Mouse (Mus musculus) kidney, adult 2 months (tissue): Measurements from ENCODE around the gene Nsun7. TPM values are rescaled to one million over a fixed set of nuclear protein-coding genes. Genes with fewer than 3 reads are reported as not detected.
A peak's percentile ranks its signal among the peaks of the same experiment; 100 is the strongest.

Source experiments
- DNase-seq: peaks from one replicate; pipeline ENCODE4 v3.0.0; 2021
- H3K27ac ChIP-seq: fragments of 200-500 bp; 2 replicates; pipeline ENCODE4 v1.5.1; 2012; ENCODE audit warnings: low read depth, low read length, control low read depth, inconsistent platforms; ENCODE audit not compliant: insufficient read depth
- H3K27me3 ChIP-seq: fragments of 200-500 bp; replicated peaks from 2 replicates; pipeline ENCODE4 v1.6.1; 2012; ENCODE audit warnings: mild to moderate bottlenecking, moderate library complexity, low read length, inconsistent platforms; ENCODE audit not compliant: control insufficient read depth, insufficient read depth
- H3K36me3 ChIP-seq: fragments of 200-500 bp; 2 replicates; pipeline ENCODE4 v1.6.1; 2012; ENCODE audit warnings: mild to moderate bottlenecking, moderate library complexity, low read length, inconsistent platforms; ENCODE audit not compliant: control insufficient read depth, insufficient read depth
- H3K4me1 ChIP-seq: fragments of 200-500 bp; 2 replicates; pipeline ENCODE4 v1.6.1; 2011; ENCODE audit warnings: low read length; ENCODE audit not compliant: control insufficient read depth, insufficient read depth
- H3K4me3 ChIP-seq: fragments of 200-500 bp; 2 replicates; pipeline ENCODE4 v1.5.1; 2011; ENCODE audit warnings: mild to moderate bottlenecking, low read depth, low read length, control low read depth; ENCODE audit not compliant: insufficient read depth
- CTCF ChIP-seq: fragments of 200-500 bp; conservative IDR thresholded peaks from 2 replicates; pipeline ENCODE4 v1.5.1; 2011; ENCODE audit warnings: low read depth, mild to moderate bottlenecking, control low read depth, low read length, moderate library complexity, mixed read lengths; ENCODE audit not compliant: insufficient read depth, insufficient read length
- POLR2A ChIP-seq: fragments of 200-500 bp; IDR thresholded peaks from one replicate; pipeline ENCODE4 v1.6.1; 2011; ENCODE audit warnings: low read depth, low read length, control low read depth
- WGBS: fragments of 180-500 bp; shearing (Covaris S2); methylation state at CpG from one replicate; pipeline ENCODE4 v1.1.7; 2018; 5-methylcytosine and 5-hydroxymethylcytosine counted together
- polyA plus RNA-seq: library from polyadenylated mRNA; depleted of rRNA; stranded (reverse); fragments of >200 nt; gene quantifications from 2 replicates; pipeline ENCODE4 v1.2.3, GENCODE M21; 2012

The Nsun7 gene
- polyA plus RNA-seq, 1 experiment, result 0.36 TPM

DNA sequence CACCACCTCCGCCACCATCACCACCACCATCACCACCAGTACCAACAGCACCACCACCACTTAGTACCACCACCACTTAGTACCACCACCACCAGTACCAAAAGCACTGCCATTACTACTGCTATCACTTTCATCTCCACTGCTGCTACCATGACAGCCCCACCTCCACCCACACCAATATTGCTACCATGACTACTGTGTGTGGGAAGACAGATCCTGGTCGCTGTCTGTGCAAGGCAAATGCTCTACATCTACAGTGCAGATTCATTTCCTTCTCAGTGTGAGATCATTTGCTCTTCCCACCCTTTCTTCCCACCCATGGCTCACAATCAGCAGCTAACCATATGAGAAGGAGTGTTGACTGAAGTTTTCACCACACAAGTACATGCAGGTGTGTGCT lies 43.2 kb downstream of the Nsun7 start:
- WGBS, result 95% methylated on average over 2 of the region's 2 CpGs
- Histone ChIP-seq H3K36me3 (no peaks in the 10 kb centered on the region; the same call in none of the 2 replicates), H3K27ac (no peak overlapping the region), H3K4me1 (no peaks in the 10 kb centered on the region), H3K27me3 (no peaks in the 10 kb centered on the region), H3K4me3 (no peak overlapping the region)
- TF ChIP-seq CTCF (no peak), POLR2A (no peak)
- DNase-seq, result no peak

DNA sequence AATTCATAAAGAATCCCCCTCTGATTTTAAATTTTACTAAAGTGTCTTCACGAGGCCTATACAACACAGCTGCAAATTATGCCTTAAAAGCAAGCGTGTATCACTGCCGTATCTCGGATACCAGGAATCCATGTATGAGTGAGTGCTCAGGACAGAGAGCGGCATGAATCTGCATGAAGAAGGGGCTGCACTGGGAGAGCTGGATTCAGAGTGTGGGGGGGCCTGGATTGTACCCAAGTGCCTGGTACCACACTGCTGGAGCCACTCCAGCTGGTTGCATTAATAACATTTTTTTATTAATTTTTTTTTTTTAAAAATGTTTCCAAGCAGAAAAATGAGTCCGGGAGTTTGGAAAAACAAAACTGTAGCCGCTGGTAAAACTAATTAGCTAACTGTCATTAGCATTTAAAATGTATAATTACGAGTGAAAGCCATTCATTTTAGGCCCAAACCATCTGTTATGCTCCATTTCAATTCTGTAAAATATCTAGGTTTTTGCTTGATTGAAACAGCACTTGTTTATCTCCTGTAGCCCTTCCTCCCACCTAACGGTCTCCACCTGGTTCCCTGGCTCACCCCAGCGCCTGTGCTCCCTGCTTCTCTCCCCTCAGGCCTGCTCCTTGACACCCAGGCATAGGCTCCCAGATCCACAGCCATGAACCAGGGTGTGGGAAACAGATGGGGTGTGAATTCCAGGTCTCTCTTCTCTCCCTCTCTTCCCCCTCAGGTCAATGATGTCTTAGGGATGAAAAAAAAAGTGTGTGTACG lies 44.8 kb downstream of the Nsun7 start:
- H3K27ac ChIP-seq, result no peak overlapping the region
- DNase-seq, result no peak
- no peaks in the 10 kb centered on the region for H3K4me1 ChIP-seq
- TF ChIP-seq POLR2A (no peak), CTCF (no peak)
- H3K36me3 ChIP-seq, result no peaks in the 10 kb centered on the region; the same call in none of the 2 replicates
- no peak overlapping the region for H3K4me3 ChIP-seq
- WGBS, result 87% methylated on average over 11 of the region's 11 CpGs
- H3K27me3 ChIP-seq, result no peaks in the 10 kb centered on the region

DNA sequence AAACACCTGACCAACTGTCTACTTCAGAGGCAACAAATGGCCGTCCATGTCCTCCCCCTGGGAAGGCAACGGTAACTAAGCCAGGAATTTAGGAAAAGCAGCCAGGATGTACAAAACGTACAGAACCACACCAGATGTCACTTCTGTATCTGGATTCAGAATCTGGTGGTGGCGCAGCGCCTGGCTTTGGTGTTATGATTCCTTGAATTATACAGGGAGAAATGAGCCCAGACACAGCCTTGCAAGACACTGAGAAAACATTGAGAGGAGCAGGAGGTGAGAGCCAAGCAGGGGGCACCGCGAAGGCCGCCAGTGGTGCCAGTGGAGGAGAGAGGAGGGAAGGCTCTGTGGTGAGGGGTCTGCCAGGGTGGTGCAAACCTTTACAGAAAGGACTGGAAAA lies 45.8 kb downstream of the Nsun7 start:
- Histone ChIP-seq H3K4me3 (no peak overlapping the region), H3K4me1 (no peaks in the 10 kb centered on the region), H3K36me3 (no peaks in the 10 kb centered on the region; the same call in none of the 2 replicates), H3K27ac (no peak overlapping the region), H3K27me3 (no peaks in the 10 kb centered on the region)
- no peak for DNase-seq
- TF ChIP-seq POLR2A (no peak), CTCF (no peak)
- 81% methylated on average over 8 of the region's 8 CpGs for WGBS

DNA sequence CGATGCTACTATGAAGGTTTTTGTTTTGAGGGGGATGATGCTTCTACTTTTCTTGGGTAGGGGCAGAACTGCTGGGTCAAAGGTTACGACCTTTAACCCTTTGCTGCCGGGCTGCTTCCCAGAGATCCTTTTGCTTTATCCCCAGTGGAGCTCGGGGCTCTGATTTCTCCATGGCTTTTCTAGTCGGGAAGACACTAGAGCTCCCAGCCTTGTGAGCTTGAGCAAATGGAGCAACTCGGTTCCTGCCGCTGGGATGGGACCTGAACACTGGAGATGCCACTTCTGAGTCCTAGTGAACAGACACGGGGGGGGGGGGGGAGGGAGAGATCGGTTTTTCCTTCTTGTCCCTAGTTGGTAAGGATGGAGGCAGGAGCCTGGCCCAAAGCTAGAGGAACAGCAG lies 50.6 kb downstream of the Nsun7 start:
- Histone ChIP-seq H3K36me3 (peaks cover 2% of the 10 kb centered on the region), H3K27ac (no peak overlapping the region), H3K4me3 (no peak overlapping the region), H3K4me1 (no peaks in the 10 kb centered on the region), H3K27me3 (no peaks in the 10 kb centered on the region)
- DNase-seq, result no peak
- 69% methylated on average over 9 of the region's 9 CpGs for WGBS
- TF ChIP-seq POLR2A, result no peak

DNA sequence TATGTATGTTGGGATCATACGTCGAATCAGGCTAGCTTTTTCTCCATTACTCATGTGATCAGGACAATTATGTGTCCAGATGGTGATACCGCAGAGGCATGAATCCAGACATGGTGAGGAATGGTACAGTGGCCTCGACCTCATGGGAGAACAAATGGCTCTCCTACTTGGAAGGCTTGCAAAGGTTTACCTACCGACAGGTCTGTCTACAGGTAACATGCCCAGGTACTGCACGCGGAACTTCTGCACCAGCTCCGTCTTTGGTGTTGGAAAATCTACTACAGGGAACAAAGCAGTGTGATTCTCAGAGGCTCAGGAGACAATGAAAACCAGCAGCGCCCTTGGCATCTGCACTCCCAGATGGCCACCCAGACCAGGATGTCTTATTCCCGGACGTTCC lies 51.1 kb downstream of the Nsun7 start:
- Histone ChIP-seq H3K36me3 (peaks cover 2% of the 10 kb centered on the region), H3K4me3 (no peak overlapping the region), H3K27me3 (no peaks in the 10 kb centered on the region), H3K27ac (no peak overlapping the region), H3K4me1 (no peaks in the 10 kb centered on the region)
- no peak for DNase-seq
- no peak for TF ChIP-seq POLR2A
- no peak for TF ChIP-seq CTCF
- 95% methylated on average over 11 of the region's 11 CpGs for WGBS

DNA sequence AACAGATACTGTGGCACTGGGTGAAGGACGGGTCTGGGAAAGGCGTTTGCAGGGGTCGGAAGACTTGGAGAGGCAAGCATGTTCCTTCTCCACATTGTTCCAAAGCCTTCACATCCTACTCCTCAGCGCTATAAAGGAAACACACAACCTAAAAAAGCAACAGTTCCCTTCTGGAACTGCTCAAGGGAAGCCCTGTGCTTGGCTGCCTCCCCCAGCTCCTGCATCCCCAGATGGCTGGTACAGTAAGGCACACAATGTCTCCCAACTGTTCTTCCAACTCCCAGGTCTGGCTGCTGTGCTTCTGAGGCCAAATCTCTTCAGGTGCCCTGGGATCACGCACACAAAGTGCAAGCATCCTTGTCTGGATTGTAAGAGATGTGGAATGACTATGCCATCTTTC lies 56.1 kb downstream of the Nsun7 start:
- TF ChIP-seq POLR2A (no peak), CTCF (no peak)
- Histone ChIP-seq H3K27me3 (no peaks in the 10 kb centered on the region), H3K4me1 (no peaks in the 10 kb centered on the region), H3K4me3 (no peak overlapping the region), H3K27ac (no peak overlapping the region), H3K36me3 (peaks cover 2% of the 10 kb centered on the region; the same call in 1 of the 2 replicates)
- WGBS, result 91% methylated on average over 5 of the region's 5 CpGs
- no peak for DNase-seq

DNA sequence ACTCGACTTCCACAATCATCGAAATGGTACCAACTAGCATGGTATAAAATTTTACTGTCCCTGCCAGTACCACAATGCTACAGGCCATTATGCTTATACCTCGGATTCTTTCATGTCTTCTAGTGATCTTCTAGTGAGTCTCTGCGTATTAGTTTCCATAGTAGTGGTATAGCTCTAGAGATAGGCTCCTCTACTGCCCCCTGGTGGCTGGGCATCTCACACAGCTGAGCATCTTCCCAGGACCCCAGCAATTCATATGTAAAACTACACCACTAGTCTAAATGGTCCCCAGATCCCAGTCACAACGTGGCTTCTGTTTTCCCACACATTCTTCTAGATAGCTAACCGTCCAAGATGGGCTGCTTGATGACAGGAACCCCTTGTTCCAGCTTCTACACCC lies 59.6 kb downstream of the Nsun7 start:
- H3K27me3 ChIP-seq, result no peaks in the 10 kb centered on the region
- H3K4me1 ChIP-seq, result no peaks in the 10 kb centered on the region
- no peak overlapping the region for H3K4me3 ChIP-seq
- DNase-seq, result peak; percentile 53
- H3K27ac ChIP-seq, result no peak overlapping the region
- no peak for TF ChIP-seq POLR2A
- TF ChIP-seq CTCF, result peak; percentile 64
- 71% methylated on average over 6 of the region's 6 CpGs for WGBS
- H3K36me3 ChIP-seq, result no peaks in the 10 kb centered on the region
